Mouse (Mus musculus) testis, postnatal 14 days (tissue): Measurements from ENCODE around the gene Spag6l.
"Not testable (repeated sequence)": the region's sequence is repeated elsewhere in the genome, so short reads cannot be mapped to it uniquely, and the experiment has no call there.

ENCODE experiments used
- DNase-seq: peaks from one replicate; pipeline ENCODE4 v3.0.0; 2021; ENCODE audit warnings: low spot score

Gene Spag6l

DNA sequence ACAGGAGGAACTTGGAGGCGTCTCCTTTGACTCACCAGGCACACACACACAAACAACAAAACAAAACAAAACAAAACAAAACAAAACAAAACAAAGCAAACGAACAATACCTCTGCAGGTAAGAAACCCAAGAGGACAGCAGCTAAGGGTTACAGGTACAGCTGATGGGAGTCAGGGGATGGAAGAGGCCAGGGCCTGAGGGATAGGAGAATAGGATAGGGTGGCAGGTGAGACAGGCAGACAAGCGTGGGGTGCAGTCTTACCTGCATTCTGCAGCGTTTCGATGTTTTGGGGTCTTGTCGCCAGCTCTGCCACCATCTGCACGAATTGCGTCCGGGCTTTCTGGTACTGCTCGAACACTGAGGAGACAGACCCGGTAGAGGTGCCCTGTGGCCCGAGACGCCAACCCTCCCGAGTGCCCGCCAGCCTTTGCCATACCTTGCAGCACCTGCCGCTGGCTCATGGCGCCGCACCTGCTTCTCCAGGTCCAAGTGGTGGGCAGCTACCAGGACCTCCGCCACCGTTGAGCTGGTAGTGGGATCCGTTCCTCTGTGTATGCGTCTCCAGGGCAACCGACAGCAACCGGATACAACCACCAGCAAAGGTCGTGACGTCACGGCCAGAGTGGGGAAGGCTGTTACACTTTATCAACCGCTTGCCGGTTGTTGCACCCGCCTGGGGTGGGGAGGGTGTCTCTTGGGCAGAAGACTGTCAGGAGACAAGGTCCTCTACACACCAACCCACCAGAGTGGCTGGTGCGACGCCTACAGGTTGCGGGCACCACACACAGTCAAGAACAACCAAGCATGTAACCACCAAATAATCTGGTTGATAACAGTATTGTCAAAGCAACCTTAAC is at the start of gene Spag6l:
TSS of gene Spag6l (minus strand) at position 700 of the 859 bp plus-strand sequence.
- peak; percentile 43 for DNase-seq

DNA sequence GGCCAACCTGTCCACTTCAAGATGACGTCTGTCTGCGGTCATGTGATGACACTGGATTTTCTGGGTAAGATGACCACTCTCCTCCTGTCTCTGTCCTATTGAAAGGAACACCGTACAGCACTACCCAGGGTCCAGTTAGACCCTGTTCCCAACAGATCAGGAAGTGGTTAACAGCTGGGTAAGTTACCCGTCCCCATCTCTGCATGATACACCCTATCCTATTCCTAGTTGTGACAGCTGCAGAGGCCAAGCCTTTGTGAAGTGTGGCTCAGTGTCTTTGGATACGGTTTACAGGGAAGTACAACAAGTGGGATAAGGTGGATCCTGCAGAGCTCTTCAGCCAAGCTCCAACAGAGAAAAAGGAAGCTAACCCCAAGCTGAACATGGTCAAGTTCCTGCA is 49.8 kb upstream of the Spag6l start:
- DNase-seq: no peak

DNA sequence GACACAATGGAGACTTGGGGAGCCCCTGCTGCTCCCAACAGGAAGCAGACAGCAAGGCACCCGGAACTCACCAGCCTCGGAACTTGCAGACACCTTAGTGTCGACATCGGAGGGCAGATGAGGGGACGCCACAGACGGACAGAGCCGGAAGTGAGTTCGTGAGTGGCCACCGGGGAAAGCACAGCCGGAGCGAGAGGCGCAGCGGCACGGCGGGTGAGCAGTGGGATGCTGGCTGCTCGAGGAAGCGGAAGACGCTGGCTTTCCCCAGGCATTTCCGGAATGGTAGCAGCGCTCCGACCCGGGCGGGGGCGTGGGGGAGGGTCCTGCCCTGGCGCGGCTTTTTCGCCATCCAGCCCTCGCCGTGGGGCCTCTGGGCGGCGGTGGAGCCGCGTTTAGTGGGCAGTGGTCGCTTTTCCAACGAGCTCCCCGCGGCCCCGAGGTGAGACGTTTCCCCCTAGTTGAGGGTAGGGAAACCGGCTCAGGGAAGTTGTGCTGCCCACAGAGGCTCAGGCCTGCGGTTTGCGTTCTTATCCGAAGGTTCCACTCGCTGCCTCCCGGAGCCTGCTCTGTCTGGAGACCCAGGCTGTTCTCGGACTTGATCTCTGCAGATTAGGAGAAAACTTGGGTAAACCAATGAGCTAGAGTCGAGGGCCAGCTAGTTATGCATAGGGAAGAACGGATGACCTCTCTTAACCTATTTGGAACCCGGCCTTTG is 41.5 kb upstream of the Spag6l start, which contains the start of the genes Top3b and Vpreb1:
TSS of gene Top3b (plus strand) at position 120 of the 715 bp plus-strand sequence.
TSS of gene Vpreb1 (minus strand) at position 227 of the 715 bp plus-strand sequence.
- peak; percentile 89 for DNase-seq

DNA sequence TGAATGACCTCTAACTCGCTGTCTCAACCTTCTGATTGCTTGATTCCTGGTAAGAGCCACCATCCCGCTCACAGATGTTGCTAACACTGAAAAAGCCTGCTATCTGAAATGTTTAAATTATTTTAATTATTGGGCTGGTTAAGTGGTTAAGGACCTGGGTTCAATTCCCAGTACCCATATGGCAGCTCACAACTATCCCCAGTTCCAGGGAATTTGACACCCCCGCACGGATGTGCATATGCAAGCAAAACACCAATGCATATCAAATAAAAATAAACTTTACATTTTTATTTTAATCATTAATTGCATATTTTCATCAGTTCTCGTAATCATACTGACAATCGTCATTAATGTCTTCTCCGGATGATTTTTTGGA is 41.0 kb upstream of the Spag6l start:
- no peak for DNase-seq

DNA sequence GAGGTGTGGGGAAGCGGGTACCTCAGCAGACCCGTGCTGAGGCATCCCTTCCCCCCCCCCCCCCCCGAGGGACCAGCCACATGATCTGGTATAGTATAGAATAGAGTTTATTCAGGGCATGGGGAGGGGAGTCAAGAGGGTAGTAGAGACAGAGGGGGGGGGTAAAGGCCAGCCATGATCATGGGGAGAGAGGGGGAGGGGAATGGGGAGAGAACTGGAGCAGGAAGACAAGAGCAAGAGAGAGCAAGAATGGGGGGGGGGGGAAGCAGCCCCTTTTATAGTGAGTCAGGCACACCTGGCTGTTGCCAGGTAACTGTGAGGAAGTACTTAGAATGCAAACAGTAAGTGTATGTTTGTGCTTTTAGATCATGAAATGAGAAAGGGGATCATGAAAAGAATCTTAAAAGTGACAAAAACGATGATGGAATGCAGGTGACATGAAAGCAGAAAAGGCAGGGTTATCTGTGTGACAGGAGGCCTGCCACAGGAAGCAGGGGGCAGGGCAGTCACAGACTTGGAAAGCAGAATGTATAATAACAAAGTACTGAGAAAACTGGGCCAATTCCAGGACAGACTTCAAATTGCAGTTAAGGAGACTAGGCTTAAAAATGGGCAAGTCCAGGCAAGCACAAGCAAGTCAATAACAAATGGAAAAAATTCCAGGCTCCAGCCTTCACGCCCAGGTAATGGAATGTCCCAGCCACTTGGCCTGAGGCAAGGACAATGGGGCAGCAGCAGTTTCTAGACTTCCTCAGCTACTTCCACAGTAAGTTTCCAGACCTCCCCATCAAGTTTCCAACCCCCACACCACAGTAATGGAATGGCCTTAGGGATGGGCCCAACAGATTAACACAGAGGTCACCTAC is 36.7 kb upstream of the Spag6l start:
- DNase-seq: no peak

DNA sequence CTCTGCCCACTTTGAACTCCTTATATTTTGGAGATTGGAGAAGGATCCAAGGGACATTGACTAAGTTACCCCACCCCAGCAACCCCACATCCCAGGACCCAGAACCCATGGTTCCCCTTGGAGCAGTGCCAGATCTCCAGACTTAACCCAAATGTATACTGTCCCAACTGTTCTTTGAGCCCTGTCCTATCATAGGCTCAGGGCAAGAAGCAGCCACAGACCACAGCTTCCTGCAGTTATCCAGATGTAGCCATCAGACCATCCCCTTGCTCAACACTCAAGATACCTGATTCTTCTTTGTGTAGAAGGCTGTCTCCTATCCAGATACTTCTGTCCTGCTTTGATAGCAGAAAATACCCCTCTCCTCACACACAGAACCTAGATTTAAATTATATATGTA is 36.0 kb upstream of the Spag6l start:
- DNase-seq: no peak

DNA sequence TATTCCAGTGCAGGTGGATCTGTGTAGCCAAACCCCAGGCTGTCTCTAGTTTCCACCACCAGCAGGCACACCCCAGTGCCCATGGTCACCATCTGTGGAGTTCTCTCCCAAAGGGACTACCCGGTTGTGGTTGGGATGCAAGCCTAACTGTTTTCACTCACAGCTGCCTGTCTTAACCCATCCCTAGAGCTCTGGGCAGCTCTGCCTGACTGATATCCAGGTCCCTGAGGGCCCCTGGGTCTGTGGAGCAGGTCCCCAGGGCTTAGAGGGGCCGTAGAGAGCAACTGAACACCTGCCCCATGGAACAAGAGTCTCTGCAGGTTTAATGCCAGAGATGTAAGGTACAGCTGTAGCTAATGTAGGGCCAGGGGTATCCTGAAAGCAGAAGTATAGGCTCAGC is 34.7 kb upstream of the Spag6l start, which contains the start of gene Igll1:
TSS of gene Igll1 (minus strand) at position 8 of the 400 bp plus-strand sequence.
- no peak for DNase-seq

DNA sequence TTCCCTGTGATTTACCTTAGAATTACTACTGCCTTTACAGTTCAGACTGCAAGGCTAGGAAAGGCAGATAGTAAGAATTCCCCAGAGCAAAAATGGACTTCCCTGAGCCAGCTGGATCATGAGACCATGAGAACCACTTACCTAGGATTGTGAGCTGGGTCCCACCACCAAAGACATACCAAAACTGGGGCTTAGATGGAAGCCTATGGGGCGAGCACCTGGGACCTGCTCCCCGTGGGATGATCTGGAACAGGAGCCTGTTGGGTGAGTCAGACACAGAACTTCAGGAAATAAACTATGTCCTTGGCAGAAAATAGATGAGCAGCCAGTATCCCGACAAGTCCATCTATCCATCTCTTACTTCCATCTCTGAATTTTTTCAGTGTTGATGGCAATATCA is 33.0 kb upstream of the Spag6l start:
- no peak for DNase-seq

DNA sequence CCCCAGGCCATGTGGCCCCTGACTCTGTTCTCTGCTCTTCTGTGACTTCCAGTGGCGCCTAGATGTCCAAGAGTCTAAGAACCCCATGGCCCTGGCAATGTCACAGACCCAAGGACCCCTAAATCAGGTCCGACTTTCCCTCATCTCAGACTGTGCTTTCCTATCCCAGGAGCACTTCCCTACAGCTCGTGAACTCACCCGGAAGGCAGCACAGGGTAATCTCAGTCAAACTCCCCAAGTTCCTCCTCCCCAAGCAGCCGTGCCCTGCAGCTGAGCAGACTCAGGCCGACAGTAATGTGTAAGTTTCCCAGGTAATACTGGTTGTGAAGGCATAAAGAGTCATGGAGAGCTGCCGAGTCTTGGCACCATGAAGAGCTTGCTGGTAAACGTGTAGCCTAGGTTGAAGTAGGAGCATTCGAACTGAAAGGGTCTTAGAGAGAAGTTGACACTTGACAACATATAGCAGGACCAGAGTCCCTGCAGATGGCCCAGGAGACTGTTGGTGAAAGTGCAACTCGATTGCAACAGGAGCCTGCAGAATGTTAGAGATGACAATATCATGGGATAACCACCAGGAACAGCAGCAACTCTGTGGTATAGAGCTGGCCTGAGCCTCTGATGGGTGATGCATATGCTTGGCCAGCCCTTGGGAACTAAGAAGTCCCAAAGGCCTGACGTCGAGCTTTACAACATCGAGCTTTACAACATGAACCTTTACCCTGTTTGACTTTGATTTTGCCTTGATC is 27.6 kb upstream of the Spag6l start:
- DNase-seq: no peak

DNA sequence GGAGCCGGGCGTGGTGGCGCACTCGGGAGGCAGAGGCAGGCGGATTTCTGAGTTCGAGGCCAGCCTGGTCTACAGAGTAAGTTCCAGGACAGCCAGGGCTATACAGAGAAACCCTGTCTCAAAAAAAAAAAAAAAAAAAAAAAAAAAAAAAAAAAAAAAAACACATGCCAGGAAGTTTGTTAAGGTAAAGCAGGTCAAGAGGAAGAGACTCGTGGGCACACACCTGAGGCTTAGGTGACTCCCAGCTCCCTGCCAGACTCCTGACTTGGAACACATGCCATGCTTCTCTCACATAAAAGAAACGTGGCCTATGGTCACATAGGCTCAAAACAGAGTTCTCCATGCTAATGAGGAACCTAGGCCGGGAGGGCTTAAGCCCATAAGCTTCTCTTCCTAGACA is 26.8 kb upstream of the Spag6l start:
- DNase-seq: not testable (repeated sequence)

DNA sequence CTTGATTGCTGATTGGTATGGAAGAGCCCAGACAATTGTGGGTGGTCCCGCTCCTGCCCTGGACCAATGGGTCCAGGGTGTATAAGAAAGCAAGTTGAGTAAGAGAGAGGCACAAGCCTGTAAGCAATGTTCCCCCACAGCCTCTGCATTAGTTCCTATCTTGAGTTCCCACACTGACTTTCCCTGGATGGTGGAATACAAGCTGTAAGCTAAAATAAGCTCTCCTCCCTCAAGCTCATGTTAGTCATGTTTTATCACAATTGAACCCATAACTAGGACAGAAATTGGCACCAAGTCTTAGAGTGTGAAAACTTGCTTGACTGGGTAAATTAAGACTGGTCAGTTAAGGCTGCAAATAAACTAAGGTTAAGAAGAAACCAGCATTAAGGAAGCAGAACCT is 26.3 kb upstream of the Spag6l start:
- no peak for DNase-seq

DNA sequence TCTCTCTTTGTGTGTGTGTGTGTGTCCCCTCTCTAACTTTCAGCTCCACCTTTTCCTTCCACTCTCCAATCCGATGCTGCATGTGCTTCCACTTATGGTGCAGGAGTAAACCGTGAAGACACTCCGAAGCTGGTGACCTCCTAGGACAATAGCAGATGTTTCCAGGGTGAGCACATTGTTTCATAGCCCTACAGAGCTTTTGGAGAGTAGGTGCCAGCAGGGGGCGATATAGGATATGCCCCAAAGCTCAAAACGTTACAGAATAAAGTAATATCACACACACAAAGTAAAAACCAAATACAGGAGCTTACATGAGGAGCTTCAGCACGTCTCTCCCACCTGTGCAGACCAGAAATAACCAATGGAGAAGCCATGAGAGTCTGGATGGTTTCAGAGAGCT is 25.6 kb upstream of the Spag6l start:
- DNase-seq: no peak

DNA sequence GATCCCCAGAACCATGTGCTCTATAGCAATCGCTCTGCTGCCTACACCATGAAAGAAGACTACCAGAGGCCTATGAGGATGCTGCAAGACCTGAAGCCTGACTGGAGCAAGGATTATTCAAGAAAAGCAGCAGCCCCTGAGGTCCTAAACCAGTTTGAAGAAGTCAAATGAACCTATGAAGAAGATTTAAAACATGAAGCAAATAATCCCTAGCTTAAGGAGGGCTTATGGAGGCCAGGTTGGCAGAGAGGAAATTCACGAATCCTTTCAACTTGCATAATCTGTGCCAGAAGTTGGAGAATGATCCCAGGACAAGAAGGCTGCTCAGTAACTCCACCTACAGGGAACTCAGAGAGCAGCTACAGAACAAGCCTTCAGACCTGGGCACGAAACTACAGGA is 23.2 kb upstream of the Spag6l start:
- DNase-seq: no peak

DNA sequence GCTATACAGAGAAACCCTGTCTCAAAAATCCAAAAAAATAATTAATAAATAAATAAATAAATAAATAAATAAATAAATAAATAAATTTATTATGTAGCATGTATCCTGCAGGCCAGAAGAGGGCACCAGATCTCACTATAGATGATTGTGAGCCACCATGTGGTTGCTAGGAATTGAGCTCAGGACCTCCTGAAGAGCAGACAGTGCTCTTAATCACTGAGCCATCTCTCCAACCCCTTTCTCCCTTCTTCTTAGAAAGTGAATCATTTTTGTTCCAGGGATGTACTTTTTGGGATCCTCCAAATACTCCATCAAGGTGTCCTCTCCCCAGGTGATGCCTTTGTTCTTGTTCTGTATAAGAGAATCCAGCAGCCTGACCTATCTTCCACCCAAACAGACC is 19.9 kb upstream of the Spag6l start:
- DNase-seq: no peak

DNA sequence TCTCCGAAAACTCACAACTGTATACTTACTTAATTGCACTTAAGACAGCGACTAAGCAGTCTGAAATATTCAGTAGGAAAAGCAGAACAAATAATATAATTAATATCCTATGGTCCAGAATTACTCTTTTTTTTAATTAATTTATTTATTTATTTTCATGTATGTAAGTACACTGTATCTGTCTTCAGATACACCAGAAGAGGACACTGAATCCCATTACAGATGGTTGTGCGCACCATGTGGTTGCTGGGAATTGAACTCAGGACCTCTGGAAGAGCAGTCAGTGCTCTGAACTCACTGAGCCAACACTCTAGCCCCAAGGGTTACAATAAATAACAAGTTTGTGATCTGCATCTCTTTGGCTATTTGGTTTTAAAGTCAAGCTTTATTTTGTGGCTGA is 415 bp upstream of the Spag6l start:
- no peak for DNase-seq

DNA sequence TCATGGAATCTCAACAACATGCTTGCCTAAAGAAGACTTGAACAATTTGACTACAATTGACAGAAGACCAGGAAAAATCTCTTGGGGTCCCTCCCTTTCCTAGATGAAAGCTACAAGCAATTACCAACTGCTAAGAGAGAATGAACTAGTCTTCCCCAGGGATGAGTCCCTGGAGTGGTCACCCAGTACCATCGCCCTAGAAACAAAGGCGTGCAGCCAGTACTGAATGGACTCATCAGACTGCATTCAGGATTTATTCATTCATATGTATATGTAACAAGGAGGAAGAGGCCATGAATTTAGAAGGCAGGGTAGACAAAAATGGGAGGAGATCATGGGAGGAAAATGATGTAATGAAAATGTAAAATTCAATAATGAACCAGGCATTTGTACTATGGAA is 3.0 kb downstream of the Spag6l start:
- DNase-seq: no peak

DNA sequence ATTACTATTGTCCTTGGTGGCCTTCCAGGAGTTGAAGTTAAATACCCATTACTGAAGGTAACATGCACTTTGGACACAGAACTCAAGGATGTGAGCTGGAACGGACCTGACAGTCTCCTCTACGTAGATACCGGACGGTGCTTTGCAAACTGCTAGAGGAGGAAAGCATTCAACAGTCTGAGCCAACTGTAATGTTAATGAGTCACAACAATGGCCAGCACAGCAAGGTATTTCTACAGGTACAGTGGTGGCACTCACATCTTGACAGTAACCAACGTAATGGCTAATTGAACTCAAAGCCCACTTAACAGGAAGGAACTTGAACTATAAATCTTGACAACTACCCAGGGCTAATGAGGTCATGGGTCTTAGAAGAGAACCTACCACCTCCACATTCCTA is 3.8 kb downstream of the Spag6l start:
- no peak for DNase-seq

DNA sequence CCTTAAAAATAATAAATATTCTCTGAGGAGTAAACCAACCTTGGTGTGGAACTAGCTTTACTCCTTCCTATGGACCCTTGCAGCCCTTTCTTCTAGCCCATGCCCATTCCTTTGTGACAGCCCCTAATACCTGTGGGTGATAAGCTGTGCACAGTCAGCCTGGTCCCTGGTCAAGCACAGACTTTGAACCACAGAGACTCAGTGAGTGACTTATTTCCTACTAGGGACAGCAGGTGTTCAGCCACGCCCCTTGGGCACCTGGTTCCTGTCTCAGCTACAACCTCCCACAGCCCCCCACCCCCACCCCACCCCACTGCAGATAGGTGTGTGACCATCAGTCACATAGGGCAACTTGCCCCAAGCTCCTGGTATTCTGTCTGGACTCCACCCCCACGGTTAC is 22.9 kb downstream of the Spag6l start:
- no peak for DNase-seq
